Mouse (Mus musculus) forebrain, embryonic 14.5 days (tissue): Measurements from ENCODE around the gene Cfl1. TPM values are rescaled to one million over a fixed set of nuclear protein-coding genes. Genes with fewer than 3 reads are reported as not detected.

Experiments used
- ATAC-seq: fragments of 200-750 bp; cut with Nextera tagmentation; 2 replicates; pipeline ENCODE4 v1.8.0; 2017; ENCODE audit warnings: mild to moderate bottlenecking, moderate library complexity
- DNase-seq: peaks from one replicate; pipeline ENCODE4 v3.0.0-alpha.2; 2015; ENCODE audit warnings: low spot score
- H3K27ac ChIP-seq: fragments of 300-500 bp; sonication (generic); 2 replicates; pipeline ENCODE4 v1.5.1; 2014; ENCODE audit warnings: low read depth, mild to moderate bottlenecking, control low read depth, low read length, moderate library complexity
- H3K27me3 ChIP-seq: fragments of 300-500 bp; sonication (generic); replicated peaks from 2 replicates; pipeline ENCODE4 v1.6.1; 2014; ENCODE audit warnings: low read length, control low read depth, mixed read lengths; ENCODE audit not compliant: control insufficient read depth, insufficient read depth
- H3K36me3 ChIP-seq: fragments of 300-500 bp; sonication (generic); 2 replicates; pipeline ENCODE4 v1.6.1; 2014; ENCODE audit warnings: low read length, control low read depth; ENCODE audit not compliant: control insufficient read depth, insufficient read depth
- H3K4me1 ChIP-seq: fragments of 300-500 bp; sonication (generic); 2 replicates; pipeline ENCODE4 v1.6.1; 2014; ENCODE audit warnings: antibody characterized with exemption, low read length, control low read depth; ENCODE audit not compliant: control insufficient read depth, insufficient read depth
- H3K4me2 ChIP-seq: fragments of 300-500 bp; sonication (generic); 2 replicates; pipeline ENCODE4 v1.6.1; 2014; ENCODE audit warnings: mild to moderate bottlenecking, control low read depth, low read length
- H3K4me3 ChIP-seq: fragments of 300-500 bp; sonication (generic); 2 replicates; pipeline ENCODE4 v1.5.1; 2014; ENCODE audit warnings: low read depth, low read length, control low read depth
- H3K9ac ChIP-seq: fragments of 300-500 bp; sonication (generic); 2 replicates; pipeline ENCODE4 v1.6.1; 2014; ENCODE audit warnings: mild to moderate bottlenecking, low read length, control low read depth, moderate library complexity
- H3K9me3 ChIP-seq: fragments of 300-500 bp; sonication (generic); replicated peaks from 2 replicates; pipeline ENCODE4 v1.6.1; 2016; ENCODE audit warnings: low read length, control low read depth, mixed read lengths; ENCODE audit not compliant: control insufficient read depth
- WGBS: fragments of 180-500 bp; shearing (Covaris S2); extraction: QIAGEN DNeasy Blood & Tissue Kit; methylation state at CpG from one replicate; pipeline ENCODE4 v1.1.7; 2014; 5-methylcytosine and 5-hydroxymethylcytosine counted together
- polyA plus RNA-seq: library from polyadenylated mRNA; unstranded; fragments of >200 nt; fragmentation: Nextera tagmentation; extraction: Ambion mirVana; gene quantifications from 2 replicates; pipeline ENCODE4 v1.2.1, GENCODE M21; 2014

Cfl1 gene
- polyA plus RNA-seq, 1 experiment from 2014 or later: 4,757 TPM

- Histone ChIP-seq H3K4me2 (peak overlapping the region; percentile 53), H3K27me3 (no peaks in the 10 kb centered on the region), H3K9me3 (no peaks in the 10 kb centered on the region), H3K9ac (peak overlapping the region; percentile 49), H3K36me3 (no peaks in the 10 kb centered on the region), H3K27ac (no peak overlapping the region), H3K4me3 (peak overlapping the region; percentile 42), H3K4me1 (peaks cover 7% of the 10 kb centered on the region; the same call in 1 of the 2 replicates)
- WGBS: 54% methylated on average over 15 of the region's 15 CpGs
- 0 out of 2 replicates have a peak, but pooled peaks have one; percentile 0 for ATAC-seq
- DNase-seq: no peak
These were observed 20.9 kb downstream of the Cfl1 start for GRCm38 (mm10) chr19:5511074-5511632.

DNA sequence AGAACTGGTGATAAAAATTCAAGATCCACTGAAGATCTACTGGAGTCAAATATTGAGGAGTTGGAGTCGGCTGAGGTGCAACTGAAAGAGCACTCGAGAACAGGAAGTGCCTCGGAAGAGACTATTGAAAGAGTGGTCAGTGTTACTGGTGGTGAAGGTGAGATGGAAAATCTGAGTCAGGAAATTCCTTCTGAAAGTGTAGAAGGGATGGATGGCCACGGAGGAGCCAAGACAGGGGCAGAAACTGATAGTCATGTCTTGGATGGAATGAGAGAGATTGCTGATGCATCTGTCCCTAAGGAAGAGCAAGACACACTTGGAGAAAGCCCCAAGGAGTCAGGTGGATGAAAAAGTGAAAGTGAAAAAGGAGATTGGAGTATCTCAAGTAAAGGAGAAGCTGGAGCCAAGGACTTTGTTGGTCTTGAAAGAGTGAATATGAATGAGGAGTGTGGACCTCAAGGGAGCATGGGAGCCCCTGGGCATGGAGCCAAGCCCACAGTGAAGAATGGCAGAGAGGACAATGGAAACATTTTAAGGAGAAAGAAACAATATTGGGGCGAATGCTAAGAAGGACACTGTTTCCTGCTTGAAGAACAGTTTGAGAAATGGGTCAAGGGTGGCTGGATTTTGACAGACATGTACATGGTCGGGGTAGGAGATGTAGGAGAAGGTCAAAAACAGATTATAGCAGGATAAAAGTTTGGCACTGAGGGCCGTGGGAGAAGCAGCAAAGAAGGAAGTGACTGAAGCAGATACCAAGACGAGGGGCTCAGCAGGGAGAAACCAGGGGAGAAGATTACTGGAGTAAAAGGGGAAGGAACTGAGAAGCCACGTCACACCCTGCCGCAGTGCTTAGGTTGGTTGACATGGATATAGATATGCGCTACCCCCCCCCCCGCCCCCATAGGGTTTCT, 22.1 kb downstream of the Cfl1 start:
- H3K4me1 ChIP-seq: peaks cover 7% of the 10 kb centered on the region; the same call in 1 of the 2 replicates
- H3K9me3 ChIP-seq: no peaks in the 10 kb centered on the region
- H3K9ac ChIP-seq: no peak overlapping the region
- ATAC-seq (no peak), DNase-seq (no peak)
- H3K36me3 ChIP-seq: no peaks in the 10 kb centered on the region
- H3K4me3 ChIP-seq: no peak overlapping the region
- H3K27me3 ChIP-seq: no peaks in the 10 kb centered on the region
- no peak overlapping the region for H3K27ac ChIP-seq
- 80% methylated on average over 12 of the region's 12 CpGs for WGBS
- H3K4me2 ChIP-seq: no peak overlapping the region

GRCm38 (mm10) chr19:5513005-5513349, 22.7 kb downstream of the Cfl1 start:
- Histone ChIP-seq H3K27ac (no peak overlapping the region), H3K4me2 (no peak overlapping the region), H3K27me3 (no peaks in the 10 kb centered on the region), H3K4me1 (peaks cover 7% of the 10 kb centered on the region; the same call in 1 of the 2 replicates), H3K9me3 (no peaks in the 10 kb centered on the region), H3K9ac (no peak overlapping the region), H3K36me3 (no peaks in the 10 kb centered on the region), H3K4me3 (no peak overlapping the region)
- DNase-seq: no peak
- no peak for ATAC-seq
- 87% methylated on average over 3 of the region's 3 CpGs for WGBS

- Histone ChIP-seq H3K4me3 (no peak overlapping the region), H3K9me3 (no peaks in the 10 kb centered on the region), H3K9ac (no peak overlapping the region), H3K4me2 (no peak overlapping the region), H3K27ac (no peak overlapping the region), H3K36me3 (no peaks in the 10 kb centered on the region), H3K27me3 (no peaks in the 10 kb centered on the region), H3K4me1 (peaks cover 2% of the 10 kb centered on the region; the same call in 1 of the 2 replicates)
- DNase-seq (no peak), ATAC-seq (no peak)
- WGBS: 81% methylated on average over 7 of the region's 7 CpGs
These were observed 25.9 kb downstream of the Cfl1 start for GRCm38 (mm10) chr19:5515840-5516777.

- DNase-seq (no peak), ATAC-seq (no peak)
- H3K4me3 ChIP-seq: no peak overlapping the region
- no peaks in the 10 kb centered on the region for H3K36me3 ChIP-seq
- no peaks in the 10 kb centered on the region; the same call in 1 of the 2 replicates for H3K4me1 ChIP-seq
- no peak overlapping the region for H3K4me2 ChIP-seq
- H3K27ac ChIP-seq: no peak overlapping the region
- 80% methylated on average over 8 of the region's 8 CpGs for WGBS
- H3K9me3 ChIP-seq: no peaks in the 10 kb centered on the region
- H3K27me3 ChIP-seq: no peaks in the 10 kb centered on the region
- no peak overlapping the region for H3K9ac ChIP-seq
These were observed 26.8 kb downstream of the Cfl1 start for GRCm38 (mm10) chr19:5516906-5517505.

GRCm38 (mm10) chr19:5518721-5519120, 28.5 kb downstream of the Cfl1 start:
- ATAC-seq (no peak), DNase-seq (no peak)
- H3K9me3 ChIP-seq: no peaks in the 10 kb centered on the region
- H3K9ac ChIP-seq: no peak overlapping the region
- H3K36me3 ChIP-seq: no peaks in the 10 kb centered on the region
- H3K4me3 ChIP-seq: no peak overlapping the region
- 88% methylated on average over 3 of the region's 3 CpGs for WGBS
- no peak overlapping the region for H3K4me2 ChIP-seq
- no peak overlapping the region for H3K27ac ChIP-seq
- H3K4me1 ChIP-seq: no peaks in the 10 kb centered on the region
- H3K27me3 ChIP-seq: no peaks in the 10 kb centered on the region

- no peak overlapping the region for H3K4me2 ChIP-seq
- no peaks in the 10 kb centered on the region for H3K9me3 ChIP-seq
- 80% methylated on average over 5 of the region's 5 CpGs for WGBS
- no peak overlapping the region for H3K27ac ChIP-seq
- DNase-seq (no peak), ATAC-seq (no peak)
- H3K4me3 ChIP-seq: no peak overlapping the region
- no peaks in the 10 kb centered on the region for H3K27me3 ChIP-seq
- no peak overlapping the region for H3K9ac ChIP-seq
- no peaks in the 10 kb centered on the region for H3K36me3 ChIP-seq
- H3K4me1 ChIP-seq: no peaks in the 10 kb centered on the region
These were observed 34.9 kb downstream of the Cfl1 start for GRCm38 (mm10) chr19:5525204-5525603.

- DNase-seq: peak; percentile 88
- peak; percentile 93 for ATAC-seq
- no peak overlapping the region for H3K27ac ChIP-seq
- no peaks in the 10 kb centered on the region for H3K27me3 ChIP-seq
- H3K9ac ChIP-seq: no peak overlapping the region
- no peak overlapping the region for H3K4me3 ChIP-seq
- H3K4me1 ChIP-seq: no peaks in the 10 kb centered on the region
- peak overlapping the region; percentile 32 for H3K4me2 ChIP-seq
- no peaks in the 10 kb centered on the region for H3K9me3 ChIP-seq
- WGBS: 12% methylated on average over 20 of the region's 20 CpGs
- H3K36me3 ChIP-seq: no peaks in the 10 kb centered on the region
These were observed 39.3 kb downstream of the Cfl1 start for GRCm38 (mm10) chr19:5529325-5530137.
